Mouse (Mus musculus) C3H10T1/2 (cell line): ENCODE results near the gene Tfap2e. TPM values are rescaled to one million over a fixed set of nuclear protein-coding genes. Genes with fewer than 3 reads are reported as not detected.

Experiments
- polyA plus RNA-seq, 2 experiments: library from polyadenylated mRNA; unstranded; fragments of >200 nt; fragmentation: generic; extraction: Trizol; gene quantifications; one replicate each; pipeline ENCODE4 v1.2.1; 2012; ENCODE audit warnings: missing spikeins in 2 of 2

Gene Tfap2e
- polyA plus RNA-seq, result not detected

GRCm38 (mm10) chr4:126736001-126736414, at the start of gene Tfap2e:
Gene Tfap2e (minus strand): TSS chr4:126736240.

DNA sequence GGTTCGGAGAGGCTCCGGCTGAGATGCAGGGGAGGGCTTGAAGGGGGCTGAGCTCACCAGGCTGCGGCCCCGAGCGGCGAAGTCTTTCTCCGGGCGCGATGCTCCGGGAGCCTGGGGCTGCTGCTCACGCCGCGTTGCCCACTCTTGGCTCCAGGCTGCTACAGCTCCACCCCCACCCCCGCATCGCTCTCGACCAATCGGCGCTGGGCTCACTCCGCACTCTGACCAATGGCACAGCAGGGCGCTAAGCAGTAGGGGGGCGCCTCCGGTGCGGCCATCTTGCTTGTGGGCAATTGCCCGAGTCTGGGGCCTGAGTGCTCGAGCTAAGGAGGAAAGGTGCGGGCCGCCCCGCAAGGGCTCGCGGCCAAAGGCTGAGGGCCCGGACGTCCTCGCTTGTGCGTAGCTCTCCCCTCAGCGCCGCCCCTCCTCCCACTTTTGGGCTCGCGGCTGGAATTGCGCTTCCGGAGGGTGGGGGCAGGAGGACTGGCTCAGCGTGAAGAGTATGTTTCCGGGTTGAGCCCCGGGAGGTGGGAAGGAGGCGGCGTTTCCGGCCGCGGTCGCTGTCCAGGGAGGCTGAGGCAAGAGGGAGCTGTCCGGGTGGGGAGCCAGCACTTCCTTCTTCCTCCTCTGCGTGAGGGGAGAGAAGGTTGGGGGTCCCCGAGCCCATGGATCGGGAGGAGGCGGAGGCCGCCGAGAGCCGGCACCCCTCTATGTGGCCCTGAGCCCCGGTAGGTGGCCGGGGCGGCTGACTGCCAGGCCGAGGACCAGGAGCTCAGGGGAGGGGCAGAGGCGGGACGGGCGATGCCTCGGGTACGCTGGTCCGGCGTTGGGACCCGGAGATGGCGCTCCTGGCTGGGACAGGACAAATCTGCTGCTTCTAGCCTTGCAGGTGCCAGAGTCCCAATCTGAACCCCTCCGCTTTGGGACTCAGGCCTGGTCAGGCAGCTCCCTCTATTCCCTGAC, 17.5 kb upstream of the Tfap2e start, which contains the start of the genes Ncdn and AU040320:
Gene Ncdn (minus strand): TSS at position 171 of the 963 bp plus-strand sequence.
Gene AU040320 (plus strand): TSS at position 277 of the 963 bp plus-strand sequence.

DNA sequence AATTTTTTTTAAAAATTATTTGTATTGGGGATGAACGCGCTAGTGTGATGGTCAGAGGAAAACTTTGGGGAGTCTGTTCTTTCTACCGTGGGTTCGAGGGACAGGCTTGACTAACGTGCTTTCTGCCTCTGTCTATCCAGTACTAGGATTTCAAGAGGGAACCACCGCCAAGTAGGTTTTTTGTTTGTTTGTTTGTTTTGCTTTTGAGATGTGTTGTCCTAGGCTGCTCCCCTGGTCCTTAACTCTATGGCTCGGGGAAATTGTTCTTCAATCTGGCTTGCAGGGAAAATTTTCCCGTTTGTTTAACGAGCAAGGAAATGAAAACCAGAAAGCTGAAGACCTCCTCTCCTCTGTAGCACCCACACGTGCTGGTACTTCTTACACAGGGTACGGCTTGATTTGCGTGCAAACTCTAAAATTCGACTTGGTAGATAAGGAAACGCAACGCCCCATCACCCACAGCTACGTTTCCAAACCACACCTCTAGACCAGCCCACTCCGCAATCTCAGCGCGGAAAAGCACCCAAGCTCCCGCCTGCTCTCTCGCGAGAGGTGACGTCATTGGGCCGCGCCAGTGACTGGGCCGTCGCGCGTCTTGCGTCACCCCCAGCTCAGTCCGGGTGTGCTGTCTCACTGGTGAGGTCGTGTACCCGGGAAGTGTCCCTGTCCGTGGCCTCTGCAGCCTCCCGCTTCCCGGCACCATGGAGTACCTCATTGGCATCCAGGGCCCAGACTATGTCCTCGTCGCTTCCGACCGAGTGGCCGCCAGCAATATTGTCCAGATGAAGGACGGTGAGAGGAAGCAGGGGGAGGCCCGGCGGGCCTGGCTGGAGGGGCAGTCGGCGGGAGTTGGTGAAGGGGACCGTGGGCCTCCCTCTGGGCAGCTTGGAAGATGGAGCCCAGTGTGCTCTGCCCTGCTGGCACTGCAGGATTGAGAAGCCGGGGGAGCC, 58.7 kb downstream of the Tfap2e start, which contains the start of gene Psmb2:
Gene Psmb2 (plus strand): TSS at position 577 of the 950 bp plus-strand sequence.

Other genes with a start within 250 kb of the Tfap2e start
- under 1 TPM; 0.01 to 0.27 TPM for gene Ago4, start 202.8 kb downstream of the Tfap2e start, polyA plus RNA-seq
- 1 to 10 TPM; 1.5 to 2.3 TPM for gene Clspn, start 179.3 kb downstream of the Tfap2e start, polyA plus RNA-seq
- 1 to 10 TPM; 1.0 to 5.7 TPM for gene 5730409E04Rik, start 126.4 kb downstream of the Tfap2e start, polyA plus RNA-seq
- gene Psmb2, start 58.6 kb downstream of the Tfap2e start, polyA plus RNA-seq, result 100 to 1,000 TPM; 204 to 213 TPM
- 10 to 100 TPM; 16.8 to 33.9 TPM for gene Ncdn, start 17.2 kb upstream of the Tfap2e start, polyA plus RNA-seq
- 10 to 100 TPM in 1 of 2 experiments, 1 to 10 TPM in 1; 4.2 to 16.4 TPM for gene AU040320, start 17.3 kb upstream of the Tfap2e start, polyA plus RNA-seq
- gene Zmym4, start 231.9 kb upstream of the Tfap2e start, polyA plus RNA-seq, result 1 to 10 TPM in 1 of 2 experiments, under 1 TPM in 1; 0.50 to 6.4 TPM